Mouse (Mus musculus) thymus, postnatal 14 days (tissue): ENCODE results near the gene Gm20458.

Experiments used
- DNase-seq: peaks from one replicate; pipeline ENCODE4 v3.0.0; 2021

The Gm20458 gene

DNA sequence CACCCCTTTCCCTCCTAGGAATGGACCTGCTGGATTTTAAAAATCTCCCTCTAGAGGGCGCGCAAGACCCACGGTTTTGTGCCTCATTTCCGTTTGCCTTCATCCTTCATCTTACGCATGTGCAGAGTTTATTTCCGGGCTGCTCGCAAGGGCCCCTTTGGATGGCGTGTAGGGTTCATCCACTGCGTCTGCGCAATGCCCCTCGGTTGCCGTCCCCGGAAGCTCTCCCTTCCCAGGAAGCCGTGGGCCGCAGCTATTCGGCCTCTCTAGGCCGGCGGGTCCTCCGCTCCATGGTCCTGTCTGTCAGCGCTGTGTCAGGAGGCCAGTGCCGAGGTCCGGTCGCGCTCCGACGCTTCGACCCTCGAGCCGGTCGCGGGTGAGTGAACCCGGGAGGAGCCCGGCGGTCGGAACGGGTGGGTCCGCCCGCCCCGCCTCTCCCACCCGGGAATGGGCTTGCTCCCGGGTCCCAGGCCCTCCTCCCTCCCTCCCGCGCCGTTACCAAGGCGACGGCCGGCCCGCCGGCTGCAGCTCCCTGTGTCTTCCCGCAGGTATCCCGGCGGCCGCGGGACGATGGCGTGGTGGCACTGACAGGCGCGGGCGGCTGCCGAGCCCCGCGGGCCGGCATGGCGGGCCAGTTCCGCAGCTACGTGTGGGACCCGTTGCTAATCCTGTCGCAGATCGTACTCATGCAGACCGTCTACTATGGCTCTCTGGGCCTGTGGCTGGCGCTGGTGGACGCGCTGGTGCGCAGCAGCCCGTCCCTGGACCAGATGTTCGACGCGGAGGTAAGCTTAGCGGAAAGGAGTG, at the start of gene Gm20458:
TSS of gene Gm20458 (plus strand) at position 223 of the 807 bp plus-strand sequence.
- DNase-seq: peak; percentile 96

DNA sequence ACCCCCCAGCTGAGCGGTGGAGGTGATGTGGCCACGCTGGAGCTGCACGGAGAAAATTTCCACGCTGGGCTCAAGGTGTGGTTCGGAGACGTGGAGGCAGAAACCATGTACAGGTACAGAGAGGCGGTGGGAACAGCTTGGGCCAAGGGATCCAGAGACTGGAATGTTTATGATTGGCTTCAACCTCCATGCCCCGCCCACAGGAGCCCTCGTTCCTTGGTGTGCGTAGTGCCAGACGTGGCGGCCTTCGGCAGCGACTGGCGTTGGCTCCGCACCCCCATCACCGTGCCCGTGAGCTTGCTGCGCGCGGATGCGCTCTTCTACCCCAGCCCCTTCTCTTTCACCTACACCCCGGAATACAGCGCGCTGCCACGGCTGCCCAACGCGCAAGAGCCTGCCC, 46.6 kb upstream of the Gm20458 start:
- DNase-seq: no peak

DNA sequence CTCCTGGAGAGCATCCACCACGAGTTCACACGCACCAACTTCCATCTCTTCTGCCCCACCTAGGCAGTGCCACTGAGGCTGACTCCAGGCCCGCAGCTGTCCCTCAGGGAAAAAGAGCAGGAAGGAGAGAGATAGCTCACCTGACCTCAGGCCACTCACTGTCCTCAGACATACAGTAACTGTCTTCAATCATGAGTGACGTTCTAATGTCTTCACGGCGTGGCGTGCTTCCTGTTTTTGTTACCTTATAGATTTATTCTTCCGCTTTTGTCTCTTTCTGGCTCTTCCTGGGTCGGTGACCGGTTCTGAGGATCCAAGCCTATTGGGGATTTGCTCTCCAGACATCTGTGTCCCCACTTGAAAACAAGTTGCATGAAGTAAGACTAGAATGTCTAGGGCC, 46.2 kb upstream of the Gm20458 start:
- DNase-seq: no peak

DNA sequence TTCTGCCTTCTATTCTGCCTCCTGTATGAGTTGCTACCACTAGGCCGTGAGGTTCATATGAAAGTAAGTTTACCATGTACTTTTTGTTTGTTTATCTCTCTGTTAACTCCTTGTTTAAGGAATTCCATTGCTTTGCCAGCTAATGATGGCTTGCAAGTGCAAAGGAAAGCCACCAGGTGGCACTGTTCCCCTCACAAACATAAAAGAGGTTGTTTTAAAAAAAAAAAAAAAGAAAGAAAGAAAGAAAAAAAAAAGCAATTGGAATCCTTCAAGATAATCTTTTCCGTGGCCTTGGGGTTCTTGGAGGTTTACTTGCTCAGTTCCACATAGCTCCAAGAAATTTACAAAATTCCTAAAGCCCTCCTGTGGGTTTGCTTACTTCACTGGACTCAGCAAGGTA, 43.6 kb upstream of the Gm20458 start:
- peak; percentile 26 for DNase-seq

DNA sequence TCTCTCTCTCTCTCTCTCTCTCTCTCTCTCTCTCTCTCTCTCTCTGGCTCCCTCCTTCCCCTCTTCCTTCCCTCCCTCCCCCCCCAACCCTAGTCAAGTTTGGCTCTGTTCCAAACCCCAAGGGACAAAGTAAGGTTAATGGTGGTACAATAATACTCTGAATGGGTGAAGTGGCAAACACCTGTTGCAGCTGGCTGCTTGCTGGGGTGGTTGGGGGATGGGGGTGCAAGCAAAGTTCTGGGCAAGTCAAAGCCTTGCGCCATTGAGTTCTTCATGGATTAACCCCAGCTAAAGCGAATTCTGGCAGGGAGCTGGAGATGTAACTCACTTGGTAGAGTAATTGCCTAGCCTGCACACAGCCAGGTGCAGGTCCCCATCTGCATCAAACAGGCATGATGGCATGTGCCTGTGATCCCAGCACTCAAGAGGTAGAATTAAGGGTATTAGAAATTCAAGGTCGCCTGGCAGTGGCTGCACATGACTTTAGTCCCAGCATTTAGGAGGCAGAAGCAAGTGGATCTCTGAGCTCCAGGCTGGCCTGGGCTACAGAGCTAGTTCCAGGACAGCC, 42.4 kb upstream of the Gm20458 start:
- peak; percentile 31 for DNase-seq

DNA sequence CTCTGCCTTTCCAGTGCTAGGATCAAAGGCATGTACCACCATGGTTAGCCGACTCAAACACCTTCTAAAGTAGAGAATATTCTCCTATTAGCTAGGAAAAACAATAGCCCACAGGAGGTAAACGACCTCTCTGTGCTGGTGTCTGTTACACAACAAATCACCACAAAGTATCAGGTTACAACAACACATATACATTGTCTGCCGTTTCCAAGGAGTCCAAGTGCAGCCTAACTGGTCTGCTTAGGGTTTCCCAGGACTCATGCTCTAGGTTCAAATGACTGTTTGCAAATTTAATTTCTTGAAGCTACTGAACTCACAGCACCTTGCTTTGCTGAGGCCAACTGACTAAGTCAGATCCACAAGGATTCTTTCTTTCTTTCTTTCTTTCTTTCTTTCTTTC, 41.3 kb upstream of the Gm20458 start:
- no peak for DNase-seq

DNA sequence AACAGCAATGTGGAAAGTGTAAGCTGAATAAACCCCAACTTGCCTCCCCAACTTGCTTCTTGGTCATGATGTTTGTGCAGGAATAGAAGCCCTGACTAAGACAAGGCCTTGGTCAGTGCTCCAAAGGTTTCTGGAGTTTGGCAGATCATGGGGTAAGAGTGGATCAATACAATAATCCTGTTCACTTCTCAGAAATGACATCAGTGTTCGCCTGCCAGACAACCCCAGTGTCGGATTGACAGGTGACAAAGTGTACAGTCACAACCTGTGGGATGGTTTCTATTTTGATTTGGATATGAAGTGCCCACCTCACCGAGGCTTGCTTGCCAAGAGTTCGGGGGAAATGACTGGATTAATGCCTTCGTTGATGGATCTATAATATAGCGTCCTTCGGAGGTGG, 39.5 kb upstream of the Gm20458 start:
- no peak for DNase-seq

DNA sequence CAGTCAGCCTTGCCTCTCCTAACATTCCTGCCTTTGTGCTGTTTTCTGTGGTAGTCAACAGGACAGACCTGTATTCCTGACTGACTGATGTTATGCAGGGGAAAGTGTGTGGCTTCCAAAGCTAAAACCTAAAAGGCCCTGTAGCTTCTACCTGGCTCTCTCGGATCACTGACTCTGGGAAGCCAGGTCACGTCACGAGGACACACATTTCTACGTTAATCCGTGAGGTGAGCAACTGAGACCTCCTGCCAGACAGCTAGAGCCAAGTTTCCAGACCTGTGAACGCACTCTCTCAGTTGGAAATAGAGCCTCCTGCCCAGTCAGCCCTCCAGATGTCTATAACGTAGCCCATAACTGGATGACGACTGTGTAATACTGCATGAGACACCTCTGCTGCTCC, 38.8 kb upstream of the Gm20458 start:
- no peak for DNase-seq

DNA sequence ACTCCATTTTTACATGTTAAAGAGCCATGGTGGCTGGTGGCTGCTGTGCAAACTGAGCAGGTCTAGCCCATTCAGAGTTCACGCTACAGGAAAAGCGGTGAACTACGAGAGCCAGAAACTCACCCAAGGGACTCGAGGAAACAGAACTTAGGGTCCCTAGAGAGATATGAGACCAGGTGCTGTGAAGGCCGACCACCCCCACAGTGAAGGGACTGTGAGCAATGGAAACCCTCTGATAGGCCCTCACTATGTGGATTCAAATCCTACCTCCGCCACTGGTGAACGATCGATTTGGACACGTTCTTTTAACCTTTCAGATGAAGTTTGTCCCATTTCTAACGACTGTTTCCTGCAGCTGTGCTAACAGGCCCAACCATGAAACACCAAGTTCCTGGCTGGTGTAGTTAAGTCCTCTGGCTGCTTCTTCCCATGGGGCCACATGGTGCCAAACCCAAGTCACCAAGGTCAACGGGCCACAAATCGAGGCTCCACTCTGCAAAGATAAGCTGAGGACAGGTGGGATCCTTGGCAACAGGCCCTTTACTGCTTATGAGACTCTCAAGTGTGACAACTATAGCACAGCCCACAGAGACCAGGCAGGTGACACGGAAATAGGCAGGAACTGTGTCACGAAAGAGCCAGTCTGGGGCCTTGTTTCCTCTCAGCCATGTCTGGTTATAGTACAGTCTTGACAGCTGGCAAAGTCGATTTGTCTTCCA, 37.9 kb upstream of the Gm20458 start:
- DNase-seq: peak; percentile 32

DNA sequence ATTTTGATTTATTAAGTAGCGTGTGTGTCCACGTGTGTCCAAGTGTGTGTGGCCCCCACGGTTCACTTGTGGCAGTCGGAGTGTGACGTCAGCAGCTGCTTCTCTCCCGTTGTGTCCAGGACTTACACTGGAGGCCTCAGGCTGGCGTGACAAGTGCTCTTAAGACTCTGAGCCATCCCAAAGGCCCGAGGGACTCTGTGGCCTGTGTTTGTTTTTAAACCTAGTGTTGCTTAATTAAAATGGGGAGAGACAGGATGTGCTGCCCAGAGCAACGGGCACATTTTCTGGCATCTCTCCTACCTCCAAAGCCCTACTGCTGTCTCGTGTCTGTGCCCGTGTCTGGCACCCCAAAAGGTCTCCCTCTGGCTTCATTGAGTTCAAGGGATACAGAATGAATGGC, 37.3 kb upstream of the Gm20458 start:
- DNase-seq: no peak

DNA sequence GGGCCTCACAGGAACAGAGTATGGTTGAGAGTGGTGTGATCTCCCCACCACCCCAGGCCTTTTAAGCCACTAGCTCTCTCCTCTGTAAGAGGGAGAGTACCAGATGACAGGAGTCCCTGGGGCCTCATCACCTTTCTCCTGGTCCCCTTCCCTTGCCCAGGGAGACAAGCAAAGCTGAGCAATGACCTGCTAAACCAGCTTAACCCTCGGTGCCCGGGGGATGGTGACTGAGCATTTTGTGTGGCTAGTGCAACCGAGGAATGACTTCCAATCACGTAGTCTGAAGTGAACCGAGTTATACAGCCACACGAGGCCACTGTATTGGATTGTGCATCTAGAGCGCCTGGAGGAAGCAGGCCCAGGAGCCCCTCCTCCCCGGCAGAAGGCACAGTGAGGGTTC, 36.4 kb upstream of the Gm20458 start:
- no peak for DNase-seq

DNA sequence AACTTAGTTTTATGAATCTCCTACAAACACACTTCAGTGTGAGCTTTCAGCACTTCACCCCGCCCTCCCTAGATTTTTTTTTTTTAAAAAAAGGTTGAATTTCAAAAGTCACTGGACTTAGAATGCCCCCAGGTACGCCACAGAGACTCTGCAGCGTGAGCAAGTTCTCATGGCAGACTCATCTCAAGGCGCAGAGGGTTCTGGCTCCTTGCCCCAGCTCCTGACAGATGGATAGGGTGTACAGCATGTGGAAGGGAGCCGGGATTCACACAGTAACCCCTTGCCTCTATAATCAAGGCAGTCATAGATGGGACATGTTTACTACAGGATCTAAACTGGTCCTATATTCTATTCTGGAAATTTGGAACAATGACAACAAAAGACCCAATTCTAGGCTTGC, 35.4 kb upstream of the Gm20458 start:
- no peak for DNase-seq

DNA sequence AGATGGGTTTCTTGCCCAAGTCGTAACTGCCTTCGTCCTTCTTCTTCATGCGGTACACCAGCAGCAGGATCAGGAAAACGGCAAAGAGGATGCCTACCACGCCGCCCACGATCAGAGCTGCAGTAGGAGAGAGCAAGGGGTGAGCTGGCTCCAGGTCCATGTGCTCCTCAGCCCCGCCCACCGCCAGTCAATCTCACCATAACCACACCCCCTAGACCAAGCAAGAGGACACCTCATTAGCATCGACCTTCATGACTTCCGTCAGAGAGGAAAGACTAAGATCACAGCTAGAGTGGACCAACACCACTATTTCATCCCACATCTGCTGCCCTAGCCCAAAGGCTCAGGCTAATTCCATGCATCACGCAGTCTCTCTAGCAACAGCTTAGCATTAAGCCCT, 34.6 kb upstream of the Gm20458 start:
- no peak for DNase-seq

DNA sequence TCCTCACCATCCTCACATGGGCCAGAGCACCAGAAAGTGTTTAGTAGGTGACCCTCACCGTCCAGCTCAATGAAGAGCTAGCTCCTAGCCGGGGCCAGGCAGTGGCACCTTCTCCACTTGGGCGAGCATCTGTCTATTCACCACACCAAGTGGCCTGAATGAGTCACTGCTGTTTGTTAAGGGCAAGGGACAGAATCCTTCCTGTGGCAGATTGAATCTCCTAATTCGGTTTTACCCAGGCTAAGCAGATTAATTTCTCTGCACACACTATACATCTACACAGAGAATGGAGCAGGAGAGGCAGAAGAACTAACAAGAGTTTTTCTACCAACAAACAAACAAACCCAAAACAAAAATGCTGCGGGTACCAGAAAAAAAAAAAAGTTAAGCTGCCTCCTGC, 33.8 kb upstream of the Gm20458 start:
- no peak for DNase-seq

DNA sequence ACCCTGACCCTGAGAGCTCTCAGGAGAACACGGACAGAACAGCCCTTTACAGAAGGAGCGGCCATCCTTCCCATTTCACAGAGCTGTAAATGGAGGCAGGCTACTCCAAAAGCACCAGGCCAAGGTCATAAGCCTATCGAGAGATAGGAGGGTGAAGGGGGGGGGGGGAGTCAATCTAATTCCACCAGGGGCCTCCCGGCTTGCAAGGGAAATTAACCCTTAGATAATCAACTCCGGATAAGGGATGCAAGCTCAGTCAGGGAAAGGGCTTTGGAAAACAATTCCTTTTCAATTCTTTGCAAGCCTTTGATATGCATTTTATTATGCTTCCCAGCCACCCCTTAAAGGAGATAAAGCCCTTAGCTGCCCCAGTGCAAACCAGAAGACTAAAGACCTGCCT, 32.3 kb upstream of the Gm20458 start:
- no peak for DNase-seq

DNA sequence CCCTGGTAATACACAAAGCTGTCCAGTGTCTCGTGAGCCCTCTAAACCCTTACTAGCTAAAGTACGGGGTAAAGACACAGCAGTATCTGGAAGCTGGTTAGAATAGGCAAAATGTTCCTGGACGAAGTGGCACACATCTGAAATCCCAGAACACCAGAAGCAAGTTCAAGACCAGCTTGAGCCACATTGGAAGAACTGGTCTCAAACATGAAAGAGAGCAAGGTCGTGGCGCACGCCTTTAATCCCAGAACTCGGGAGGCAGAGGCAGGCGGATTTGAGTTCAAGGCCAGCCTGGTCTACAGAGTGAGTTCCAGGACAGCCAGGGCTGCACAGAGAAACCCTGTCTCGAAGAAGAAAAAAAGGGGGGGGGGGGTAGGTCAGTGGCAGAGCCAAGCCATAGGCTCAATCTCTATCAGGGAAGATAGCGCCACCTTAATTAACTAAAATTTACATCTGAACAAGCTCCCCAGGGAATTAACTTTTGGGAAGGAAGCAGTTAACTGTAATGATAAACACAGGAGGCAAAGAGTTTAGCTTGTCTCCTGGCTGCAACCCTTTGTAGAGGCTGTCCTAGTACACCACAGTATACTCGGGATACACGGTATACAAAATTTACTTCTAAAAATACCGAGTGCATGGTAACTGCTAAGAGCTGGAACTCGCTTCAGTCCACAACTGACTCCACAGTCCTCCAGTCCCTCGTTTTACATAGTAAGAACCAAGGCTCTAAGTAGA, 30.7 kb upstream of the Gm20458 start:
- DNase-seq: no peak

DNA sequence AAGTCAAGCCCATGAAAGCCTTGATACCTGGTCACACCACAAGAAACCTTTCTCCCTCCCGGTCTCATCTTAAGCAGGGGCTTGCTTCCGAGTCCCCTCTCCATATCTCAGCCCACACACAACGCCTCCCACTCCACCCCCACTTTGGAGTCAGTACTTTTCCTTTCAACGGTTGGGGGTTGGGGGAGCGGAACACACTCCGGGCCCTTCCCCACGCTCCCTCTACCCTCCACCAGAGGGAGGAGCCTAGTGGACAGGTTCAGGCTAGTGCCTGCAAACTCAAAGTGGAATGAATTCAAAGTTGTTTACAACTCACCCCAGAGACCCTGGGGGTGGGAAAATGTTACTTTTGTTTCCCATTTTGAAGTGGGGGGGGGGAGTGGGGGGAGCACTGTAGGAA, 30.1 kb upstream of the Gm20458 start:
- DNase-seq: peak; percentile 26

DNA sequence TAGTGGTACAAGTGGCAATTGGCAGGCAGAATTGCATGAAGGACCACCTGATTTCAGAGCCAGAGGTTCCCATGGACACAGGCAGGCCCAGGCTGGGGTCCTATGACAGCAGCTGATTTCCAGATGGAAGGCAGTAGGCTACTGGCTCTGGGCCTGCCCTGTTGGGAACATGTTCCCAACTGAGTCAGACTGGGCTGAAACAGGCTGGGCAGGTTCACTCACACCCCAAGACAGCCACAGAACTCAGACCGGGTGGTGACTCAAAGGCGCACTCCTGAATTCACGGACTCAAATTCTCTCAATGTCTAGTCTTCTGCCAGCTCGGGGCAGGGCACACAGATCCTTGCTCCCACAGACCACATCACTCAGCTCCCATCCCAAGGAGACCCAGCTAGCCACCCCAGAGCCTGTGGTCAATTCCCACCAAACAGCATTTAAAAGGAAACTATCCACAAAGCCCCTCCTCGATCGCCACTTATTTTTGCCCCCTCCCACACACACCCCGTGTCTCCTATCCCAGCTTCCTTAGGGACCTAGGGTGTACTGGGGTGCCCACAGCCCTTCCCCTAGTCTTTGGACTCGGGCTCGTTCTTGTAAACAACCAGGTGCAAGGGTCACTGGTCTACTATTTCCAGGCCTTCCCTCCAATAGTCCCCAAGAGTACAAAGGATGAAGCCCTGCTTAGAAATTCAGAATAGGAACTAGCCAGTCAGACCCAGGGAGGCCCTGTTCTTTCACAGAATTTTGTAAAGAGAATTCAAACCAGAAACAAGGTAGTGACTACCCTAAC, 28.9 kb upstream of the Gm20458 start:
- DNase-seq: no peak

DNA sequence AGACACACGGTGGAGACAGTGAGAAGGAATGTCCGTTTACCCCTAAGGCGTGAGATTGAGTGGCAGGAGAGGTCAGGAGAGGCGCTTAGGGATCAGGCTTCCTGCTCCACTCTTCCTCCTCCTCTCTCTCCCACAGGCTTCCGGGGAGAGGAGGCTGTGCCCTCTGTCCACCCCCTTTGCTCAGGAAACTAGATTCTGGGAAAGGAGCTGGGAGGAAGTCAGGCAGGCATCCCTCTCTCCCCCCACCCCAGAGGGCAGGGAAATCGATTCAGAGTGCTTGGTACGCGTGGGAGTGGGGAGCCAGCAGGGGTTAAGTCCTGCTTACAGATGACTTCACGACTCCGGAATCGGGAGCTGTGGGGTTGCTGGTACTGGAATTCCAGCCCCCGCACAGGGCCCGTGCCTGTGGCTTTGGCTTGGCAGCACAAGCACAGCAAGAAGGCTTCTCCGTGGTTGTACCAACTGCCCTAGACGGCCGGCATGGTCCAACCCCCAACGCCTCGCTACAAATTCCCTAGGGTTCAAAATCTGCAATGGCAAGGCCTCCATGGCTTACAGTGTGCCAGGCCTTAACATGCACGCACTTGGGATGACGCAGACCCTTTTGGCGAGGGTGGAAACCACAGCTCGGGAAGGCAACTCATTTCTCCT, 28.1 kb upstream of the Gm20458 start:
- no peak for DNase-seq

DNA sequence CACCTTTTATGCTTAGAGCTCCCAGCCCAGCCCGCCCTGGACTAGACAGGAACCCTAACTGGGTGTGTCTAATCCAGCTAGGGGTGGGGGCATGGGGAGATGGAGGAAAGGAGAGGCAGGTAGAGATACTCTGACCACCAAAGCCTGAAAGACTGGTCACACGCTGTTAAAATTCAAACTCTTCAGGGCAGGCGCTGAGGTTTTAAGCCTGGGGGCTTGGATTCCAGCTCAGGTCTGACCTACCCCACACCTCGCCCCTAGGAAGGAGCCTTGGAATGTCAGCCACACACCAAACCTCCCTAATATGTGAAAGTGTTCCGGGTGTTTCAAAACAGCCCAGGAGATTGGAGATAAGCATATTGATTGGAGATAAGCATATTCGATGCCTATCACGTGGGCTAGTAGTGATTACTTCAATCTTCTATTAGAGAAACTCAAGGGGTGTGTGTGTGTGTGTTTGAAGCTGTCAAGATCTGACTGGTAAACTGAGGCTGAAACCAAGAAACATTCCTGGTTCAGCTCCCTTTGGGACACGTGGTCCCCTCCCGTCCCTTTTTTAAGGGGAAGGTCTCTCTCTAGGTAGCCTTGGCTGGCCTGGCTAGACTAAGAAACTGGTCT, 27.4 kb upstream of the Gm20458 start:
- no peak for DNase-seq

DNA sequence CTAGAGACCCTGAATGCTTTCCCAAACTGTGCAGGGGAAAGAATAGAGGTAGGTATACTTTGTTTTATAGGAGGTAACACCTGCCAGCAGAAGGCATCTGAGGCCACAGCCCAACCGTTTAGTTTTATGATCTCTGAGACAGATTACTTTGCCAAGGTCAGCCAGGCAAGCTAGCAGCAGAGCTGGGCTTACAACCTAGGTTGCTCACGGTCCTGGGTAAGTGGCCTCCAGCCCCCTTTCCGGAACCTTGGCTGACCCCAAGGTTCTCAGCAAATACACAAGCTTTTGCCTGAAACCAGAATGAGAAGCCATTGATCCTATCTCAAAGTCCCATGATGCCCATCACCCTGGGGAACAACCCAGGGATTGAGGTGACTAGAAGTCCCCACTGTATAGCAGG, 26.1 kb upstream of the Gm20458 start:
- DNase-seq: no peak
